Mouse (Mus musculus): ENCODE measurements around the gene Fgfr2. TPM values are rescaled to one million over a fixed set of nuclear protein-coding genes. Genes with fewer than 3 reads are reported as not detected.

The Fgfr2 gene
- polyA plus RNA-seq, 1 experiment = 3.0 TPM

DNA sequence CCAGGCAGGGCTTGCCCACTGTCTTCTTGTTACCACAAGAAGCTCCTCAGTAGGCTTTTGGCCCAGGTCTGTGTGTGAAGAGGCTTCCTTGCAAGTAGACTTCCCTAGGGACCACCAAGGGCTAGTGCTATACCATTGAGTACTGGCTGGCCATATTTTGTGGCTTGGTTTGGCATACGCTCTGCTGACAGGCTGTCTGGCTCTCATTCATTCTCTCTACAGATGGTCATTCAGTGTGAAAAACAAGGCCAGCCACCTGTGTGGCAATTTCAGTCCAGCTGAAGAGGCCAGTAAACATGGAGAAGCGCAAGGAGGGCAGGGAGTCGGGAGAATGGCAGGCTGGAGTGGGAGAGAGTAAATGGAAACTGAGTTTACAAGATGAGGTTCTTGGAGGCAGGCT is 2407.7 kb downstream of the Fgfr2 start:
- TF ChIP-seq CTCF (IDR thresholded peaks at IDR 0.05; ENCODE audit: control insufficient read depth, insufficient read depth, insufficient replicate concordance, low read depth, low read length) (no peak), POLR2A (IDR thresholded peaks at IDR 0.05; ENCODE audit: control insufficient read depth, low read depth, low read length) (no peak)
- Histone ChIP-seq H3K4me1 (ENCODE audit: control insufficient read depth, insufficient read depth, low read length) (no peaks in the 10 kb centered on the region), H3K4me3 (ENCODE audit: control insufficient read depth, low read depth, low read length) (no peak overlapping the region), H3K27ac (ENCODE audit: control insufficient read depth, insufficient read depth, low read depth, low read length) (no peak overlapping the region), H3K27me3 (ENCODE audit: control insufficient read depth, insufficient read depth, low read length) (no peaks in the 10 kb centered on the region), H3K36me3 (ENCODE audit: control insufficient read depth, insufficient read depth, low read length) (no peaks in the 10 kb centered on the region)

DNA sequence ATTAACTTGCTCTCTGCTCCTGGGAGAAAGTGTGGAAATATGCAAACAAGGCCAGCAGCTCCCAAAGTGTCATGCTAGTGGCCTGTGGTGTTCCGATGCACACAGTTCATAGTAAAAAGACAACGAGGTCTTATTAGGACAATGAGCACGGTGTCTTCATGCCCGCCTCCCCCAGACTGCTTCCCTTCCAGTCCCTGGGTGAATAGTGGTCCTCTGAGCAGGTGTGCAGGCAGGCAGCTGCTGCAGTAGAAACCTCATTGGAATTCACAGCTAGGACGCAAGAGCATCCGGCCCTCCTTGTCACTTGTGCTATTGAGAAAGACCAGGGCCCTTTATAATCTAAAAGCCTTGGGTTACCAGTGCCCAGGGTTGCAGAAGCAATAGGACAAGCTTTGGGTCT is 2409.8 kb downstream of the Fgfr2 start:
- Histone ChIP-seq H3K27ac (ENCODE audit: control insufficient read depth, insufficient read depth, low read depth, low read length) (no peak overlapping the region), H3K36me3 (ENCODE audit: control insufficient read depth, insufficient read depth, low read length) (no peaks in the 10 kb centered on the region), H3K4me1 (ENCODE audit: control insufficient read depth, insufficient read depth, low read length) (no peaks in the 10 kb centered on the region), H3K27me3 (ENCODE audit: control insufficient read depth, insufficient read depth, low read length) (no peaks in the 10 kb centered on the region), H3K4me3 (ENCODE audit: control insufficient read depth, low read depth, low read length) (no peak overlapping the region)
- no peak for TF ChIP-seq CTCF (IDR thresholded peaks at IDR 0.05; ENCODE audit: control insufficient read depth, insufficient read depth, insufficient replicate concordance, low read depth, low read length)
- no peak for TF ChIP-seq POLR2A (IDR thresholded peaks at IDR 0.05; ENCODE audit: control insufficient read depth, low read depth, low read length)

DNA sequence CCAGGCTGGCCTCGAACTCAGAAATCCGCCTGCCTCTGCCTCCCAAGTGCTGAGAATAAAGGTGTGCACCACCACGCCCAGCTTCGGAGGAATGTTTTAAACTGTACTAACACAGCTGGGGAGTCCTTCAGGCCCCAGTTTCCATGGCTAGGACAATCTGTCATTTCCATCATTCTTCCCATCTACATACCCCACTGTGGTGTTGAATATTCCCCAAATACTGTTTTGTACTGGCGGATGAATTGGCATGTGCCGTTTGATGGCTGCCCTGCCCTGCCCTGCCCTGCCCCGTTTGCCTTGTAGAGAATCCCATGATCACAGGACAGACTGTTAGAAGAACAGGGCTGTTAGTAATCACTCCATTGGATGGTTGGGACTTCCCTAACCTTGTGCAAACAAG is 2411.3 kb downstream of the Fgfr2 start:
- Histone ChIP-seq H3K27ac (ENCODE audit: control insufficient read depth, insufficient read depth, low read depth, low read length) (no peak overlapping the region), H3K27me3 (ENCODE audit: control insufficient read depth, insufficient read depth, low read length) (no peaks in the 10 kb centered on the region), H3K4me3 (ENCODE audit: control insufficient read depth, low read depth, low read length) (no peak overlapping the region), H3K36me3 (ENCODE audit: control insufficient read depth, insufficient read depth, low read length) (no peaks in the 10 kb centered on the region), H3K4me1 (ENCODE audit: control insufficient read depth, insufficient read depth, low read length) (no peaks in the 10 kb centered on the region)
- TF ChIP-seq CTCF (IDR thresholded peaks at IDR 0.05; ENCODE audit: control insufficient read depth, insufficient read depth, insufficient replicate concordance, low read depth, low read length) (no peak), POLR2A (IDR thresholded peaks at IDR 0.05; ENCODE audit: control insufficient read depth, low read depth, low read length) (no peak)

DNA sequence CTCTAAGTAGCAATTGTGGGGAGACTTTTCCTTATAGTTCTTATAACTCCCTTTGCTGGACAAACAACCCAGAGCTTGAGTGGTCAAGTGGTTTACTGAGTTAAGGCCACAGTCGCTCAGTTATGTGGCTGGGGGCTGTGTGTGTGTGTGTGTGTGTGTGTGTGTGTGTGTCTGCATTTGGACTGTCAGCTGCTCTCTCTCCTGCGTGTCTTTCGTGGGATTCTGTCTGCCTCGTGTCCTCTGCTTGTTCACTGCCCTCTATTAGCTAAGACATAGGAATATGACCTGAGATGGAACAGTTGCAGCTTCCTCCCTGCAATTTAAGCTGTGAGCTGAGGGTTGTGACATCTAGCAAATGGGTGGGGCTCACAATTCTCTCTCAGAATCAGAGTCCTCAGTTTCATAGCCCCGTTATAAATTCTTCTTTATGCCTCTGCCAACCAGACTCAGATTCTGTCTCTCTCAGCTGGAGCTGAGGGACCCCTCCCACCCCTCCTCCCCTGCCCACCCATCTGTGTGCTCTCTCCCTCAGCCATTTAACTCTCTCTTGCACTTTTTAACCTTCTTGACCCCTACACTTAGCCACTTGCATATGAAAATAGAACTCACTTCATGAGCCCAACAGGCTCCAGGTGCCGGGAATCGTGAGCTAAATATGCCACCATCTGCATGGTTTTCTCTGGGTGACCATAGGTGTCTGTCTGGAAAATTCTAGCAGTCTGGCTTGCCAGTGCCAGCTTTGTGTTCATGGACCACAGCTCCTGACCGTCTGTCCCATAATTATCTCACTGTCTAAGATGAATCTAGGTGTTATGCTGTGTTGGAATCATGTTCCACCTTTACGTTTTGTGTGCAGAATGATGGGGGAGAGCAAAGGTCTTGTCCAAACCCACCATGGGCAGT is 2413.5 kb downstream of the Fgfr2 start:
- H3K4me1 ChIP-seq (ENCODE audit: control insufficient read depth, insufficient read depth, low read length) = no peaks in the 10 kb centered on the region
- TF ChIP-seq POLR2A (IDR thresholded peaks at IDR 0.05; ENCODE audit: control insufficient read depth, low read depth, low read length) (no peak), CTCF (IDR thresholded peaks at IDR 0.05; ENCODE audit: control insufficient read depth, insufficient read depth, insufficient replicate concordance, low read depth, low read length) (no peak)
- H3K4me3 ChIP-seq (ENCODE audit: control insufficient read depth, low read depth, low read length) = no peak overlapping the region
- H3K27me3 ChIP-seq (ENCODE audit: control insufficient read depth, insufficient read depth, low read length) = no peaks in the 10 kb centered on the region
- H3K36me3 ChIP-seq (ENCODE audit: control insufficient read depth, insufficient read depth, low read length) = no peaks in the 10 kb centered on the region
- no peak overlapping the region for H3K27ac ChIP-seq (ENCODE audit: control insufficient read depth, insufficient read depth, low read depth, low read length)

DNA sequence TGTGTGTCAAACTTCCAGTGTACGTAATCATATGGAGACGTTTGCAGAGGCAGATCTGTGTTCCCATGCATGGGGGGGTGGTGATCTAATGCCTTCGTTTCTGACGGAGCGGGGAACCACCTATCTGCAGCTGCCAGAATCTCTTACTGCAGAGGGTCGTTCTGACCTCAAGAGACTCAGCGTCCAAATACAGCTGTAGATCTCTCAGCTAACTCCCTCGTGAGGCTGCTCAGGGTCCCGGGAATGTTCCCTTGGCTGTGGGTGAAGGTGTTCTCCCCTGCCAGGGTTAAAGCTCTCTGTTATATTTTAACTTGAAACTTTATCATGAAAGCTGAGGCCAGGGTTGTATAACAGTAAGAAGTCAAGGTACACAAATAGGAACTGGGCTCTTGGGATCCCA is 2414.2 kb downstream of the Fgfr2 start:
- Histone ChIP-seq H3K27me3 (ENCODE audit: control insufficient read depth, insufficient read depth, low read length) (no peaks in the 10 kb centered on the region), H3K36me3 (ENCODE audit: control insufficient read depth, insufficient read depth, low read length) (no peaks in the 10 kb centered on the region), H3K4me1 (ENCODE audit: control insufficient read depth, insufficient read depth, low read length) (no peaks in the 10 kb centered on the region), H3K27ac (ENCODE audit: control insufficient read depth, insufficient read depth, low read depth, low read length) (no peak overlapping the region), H3K4me3 (ENCODE audit: control insufficient read depth, low read depth, low read length) (no peak overlapping the region)
- TF ChIP-seq POLR2A (IDR thresholded peaks at IDR 0.05; ENCODE audit: control insufficient read depth, low read depth, low read length) (no peak), CTCF (IDR thresholded peaks at IDR 0.05; ENCODE audit: control insufficient read depth, insufficient read depth, insufficient replicate concordance, low read depth, low read length) (no peak)

DNA sequence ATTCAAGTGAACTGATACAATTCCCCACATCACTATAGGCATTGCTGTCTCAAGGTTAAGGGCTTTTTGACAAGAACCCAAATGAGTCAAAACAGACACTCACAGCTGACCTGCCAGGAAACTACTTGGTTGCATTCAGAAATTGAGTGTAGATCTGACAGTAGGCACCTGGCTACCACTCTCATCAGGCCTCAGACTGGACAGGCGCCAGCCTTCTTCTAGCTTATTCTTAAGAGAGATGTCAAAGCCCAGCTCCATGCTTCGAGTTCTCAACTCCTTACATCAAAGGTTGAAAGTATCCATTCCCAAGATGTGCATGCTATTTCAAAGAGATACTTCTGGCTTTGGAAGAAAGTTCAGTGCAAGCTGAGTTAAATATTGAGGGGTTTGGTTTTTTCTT is 2417.9 kb downstream of the Fgfr2 start:
- no peaks in the 10 kb centered on the region for H3K27me3 ChIP-seq (ENCODE audit: control insufficient read depth, insufficient read depth, low read length)
- H3K4me1 ChIP-seq (ENCODE audit: control insufficient read depth, insufficient read depth, low read length) = no peaks in the 10 kb centered on the region
- TF ChIP-seq CTCF (IDR thresholded peaks at IDR 0.05; ENCODE audit: control insufficient read depth, insufficient read depth, insufficient replicate concordance, low read depth, low read length) (no peak), POLR2A (IDR thresholded peaks at IDR 0.05; ENCODE audit: control insufficient read depth, low read depth, low read length) (no peak)
- H3K36me3 ChIP-seq (ENCODE audit: control insufficient read depth, insufficient read depth, low read length) = no peaks in the 10 kb centered on the region
- no peak overlapping the region for H3K27ac ChIP-seq (ENCODE audit: control insufficient read depth, insufficient read depth, low read depth, low read length)
- no peak overlapping the region for H3K4me3 ChIP-seq (ENCODE audit: control insufficient read depth, low read depth, low read length)

DNA sequence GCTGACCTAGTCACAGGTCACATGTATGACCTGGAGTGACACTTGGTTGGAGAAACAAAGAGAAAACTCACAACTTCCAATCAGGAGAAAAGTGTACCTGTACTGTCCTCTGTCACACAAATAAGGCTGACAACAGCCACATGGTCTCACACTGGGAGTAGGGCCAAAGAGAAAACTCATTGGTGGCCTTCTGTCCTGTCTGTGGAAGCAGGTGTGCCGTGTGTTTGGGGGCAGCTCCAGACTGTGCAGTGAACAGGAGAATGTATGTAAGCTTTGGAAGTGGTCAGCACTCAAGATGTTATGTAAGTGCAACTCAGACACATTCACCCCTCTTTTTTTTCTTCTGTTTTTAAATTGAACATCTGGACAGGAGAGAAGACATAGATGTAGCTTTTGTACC is 2421.8 kb downstream of the Fgfr2 start:
- TF ChIP-seq CTCF (IDR thresholded peaks at IDR 0.05; ENCODE audit: control insufficient read depth, insufficient read depth, insufficient replicate concordance, low read depth, low read length) (no peak), POLR2A (IDR thresholded peaks at IDR 0.05; ENCODE audit: control insufficient read depth, low read depth, low read length) (no peak)
- Histone ChIP-seq H3K27ac (ENCODE audit: control insufficient read depth, insufficient read depth, low read depth, low read length) (no peak overlapping the region), H3K36me3 (ENCODE audit: control insufficient read depth, insufficient read depth, low read length) (no peaks in the 10 kb centered on the region), H3K27me3 (ENCODE audit: control insufficient read depth, insufficient read depth, low read length) (no peaks in the 10 kb centered on the region), H3K4me3 (ENCODE audit: control insufficient read depth, low read depth, low read length) (no peak overlapping the region), H3K4me1 (ENCODE audit: control insufficient read depth, insufficient read depth, low read length) (no peaks in the 10 kb centered on the region)
